Mouse (Mus musculus): Measurements from ENCODE around the gene Rrbp1. TPM values are rescaled to one million over a fixed set of nuclear protein-coding genes. Genes with fewer than 3 reads are reported as not detected.

Rrbp1 gene
- polyA plus RNA-seq, 1 experiment from 2014 or later = 230 TPM

GRCm38 (mm10) chr2:143983482-143983881 is 27.6 kb downstream of the Rrbp1 start:
- in situ Hi-C loops (cut with MboI; ENCODE audit: low pct_unique_long_range_greater_than_20kb) = no loop called here
- ATAC-seq = no peak
- TF ChIP-seq CTCF (IDR thresholded peaks at IDR 0.05) = no peak
- no peak for DNase-seq (ENCODE audit: low read depth, low spot score)
- H3K27me3 ChIP-seq = no peaks in the 10 kb centered on the region
- ChIA-PET POLR2A (interaction anchor here (0.9 kb wide), 1 partner anchor 8 kb away, joined by 4 read pairs; no protein-coding TSS in a partner anchor), CTCF (interaction anchor here (1.0 kb wide), 1 partner anchor 17 kb away, joined by 3 read pairs; no protein-coding TSS in a partner anchor)

- DNase-seq (ENCODE audit: low read depth, low spot score) (no peak), ATAC-seq (no peak)
- ChIA-PET POLR2A (interaction anchor here (0.9 kb wide), 1 partner anchor 8 kb away, joined by 4 read pairs; no protein-coding TSS in a partner anchor), CTCF (interaction anchor here (0.9 to 1.0 kb wide), 2 partner anchors 18 to 229 kb away, joined by 3 read pairs; no protein-coding TSS in a partner anchor)
- no peaks in the 10 kb centered on the region for H3K27me3 ChIP-seq
- in situ Hi-C loops (cut with MboI; ENCODE audit: low pct_unique_long_range_greater_than_20kb) = no loop called here
- no peak for TF ChIP-seq CTCF (IDR thresholded peaks at IDR 0.05)
Measured at GRCm38 (mm10) chr2:143982901-143983300, 28.2 kb downstream of the Rrbp1 start.

- DNase-seq (ENCODE audit: low read depth, low spot score) (no peak), ATAC-seq (no peak)
- no peaks in the 10 kb centered on the region for H3K27me3 ChIP-seq
- in situ Hi-C loops (cut with MboI; ENCODE audit: low pct_unique_long_range_greater_than_20kb) = no loop called here
- no peak for TF ChIP-seq CTCF (IDR thresholded peaks at IDR 0.05)
- ChIA-PET POLR2A (no interaction called here), CTCF (interaction anchor here (0.9 to 2.1 kb wide), 4 partner anchors 14 to 229 kb away, joined by 3 to 11 read pairs (median 4); no protein-coding TSS in a partner anchor)
Measured at GRCm38 (mm10) chr2:143982152-143982551, 28.9 kb downstream of the Rrbp1 start.

- ChIA-PET CTCF (interaction anchor here (0.6 to 2.1 kb wide), 20 partner anchors 9 to 205 kb away, joined by 3 to 11 read pairs (median 4); no protein-coding TSS in a partner anchor), POLR2A (interaction anchor here (1.2 kb wide), 1 partner anchor 11 kb away, joined by 6 read pairs; no protein-coding TSS in a partner anchor)
- in situ Hi-C loops (cut with MboI; ENCODE audit: low pct_unique_long_range_greater_than_20kb) = no loop called here
- TF ChIP-seq CTCF (IDR thresholded peaks at IDR 0.05) = peak; percentile 79
- ATAC-seq = no peak
- no peaks in the 10 kb centered on the region for H3K27me3 ChIP-seq
- DNase-seq (ENCODE audit: low read depth, low spot score) = peak; percentile 19
Measured at GRCm38 (mm10) chr2:143980781-143981398, 30.2 kb downstream of the Rrbp1 start.

- TF ChIP-seq CTCF (IDR thresholded peaks at IDR 0.05) = no peak
- H3K27me3 ChIP-seq = no peaks in the 10 kb centered on the region
- CTCF ChIA-PET = interaction anchor here (0.9 to 1.2 kb wide), 2 partner anchors 10 to 188 kb away, joined by 3 to 4 read pairs; no protein-coding TSS in a partner anchor
- ATAC-seq (no peak), DNase-seq (ENCODE audit: low read depth, low spot score) (no peak)
- POLR2A ChIA-PET = interaction anchor here (0.9 kb wide), 1 partner anchor 9 kb away, joined by 3 read pairs; no protein-coding TSS in a partner anchor
- in situ Hi-C loops (cut with MboI; ENCODE audit: low pct_unique_long_range_greater_than_20kb) = no loop called here
Measured at GRCm38 (mm10) chr2:143978444-143979147, 32.5 kb downstream of the Rrbp1 start.

DNA sequence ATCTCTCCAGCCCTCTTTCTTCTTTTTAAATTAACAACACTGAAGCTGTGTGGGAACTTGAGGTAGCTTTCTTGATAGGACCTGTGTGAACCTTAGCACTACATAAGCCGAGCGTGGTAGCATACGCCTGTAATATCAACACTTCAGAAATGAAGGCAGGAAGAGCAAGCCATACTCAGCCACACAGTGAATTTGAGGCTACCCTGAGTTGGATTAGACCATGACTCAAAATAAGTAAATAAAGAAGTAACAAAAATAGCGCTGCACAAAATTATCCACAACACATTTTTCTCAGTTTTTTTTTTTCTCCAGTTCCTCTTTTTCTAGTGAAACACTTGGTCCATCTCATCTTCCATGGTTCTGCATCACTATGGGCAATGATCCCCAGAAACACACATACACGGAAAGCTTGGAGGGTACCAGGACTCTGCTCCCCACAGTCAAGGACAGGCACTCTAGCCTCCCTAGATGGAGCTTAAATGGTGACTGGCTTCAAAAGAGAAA is 35.9 kb downstream of the Rrbp1 start:
- DNase-seq (ENCODE audit: low read depth, low spot score) = no peak
- POLR2A ChIA-PET = interaction anchor here (0.6 to 1.6 kb wide), 2 partner anchors 8 to 75 kb away, joined by 4 to 6 read pairs; no protein-coding TSS in a partner anchor
- TF ChIP-seq CTCF (IDR thresholded peaks at IDR 0.05) = no peak
- in situ Hi-C loops (cut with MboI; ENCODE audit: low pct_unique_long_range_greater_than_20kb) = no loop called here
- no peak for ATAC-seq
- no peaks in the 10 kb centered on the region for H3K27me3 ChIP-seq
- CTCF ChIA-PET = interaction anchor here (0.6 kb wide), 1 partner anchor 396 kb away, joined by 3 read pairs; no protein-coding TSS in a partner anchor

GRCm38 (mm10) chr2:143973161-143973560 is 37.9 kb downstream of the Rrbp1 start:
- TF ChIP-seq CTCF (IDR thresholded peaks at IDR 0.05) = no peak
- H3K27me3 ChIP-seq = no peaks in the 10 kb centered on the region
- ChIA-PET CTCF (interaction anchor here (1.4 kb wide), 1 partner anchor 10 kb away, joined by 3 read pairs; no protein-coding TSS in a partner anchor), POLR2A (no interaction called here)
- no peak for DNase-seq (ENCODE audit: low read depth, low spot score)
- in situ Hi-C loops (cut with MboI; ENCODE audit: low pct_unique_long_range_greater_than_20kb) = no loop called here
- ATAC-seq = no peak

DNA sequence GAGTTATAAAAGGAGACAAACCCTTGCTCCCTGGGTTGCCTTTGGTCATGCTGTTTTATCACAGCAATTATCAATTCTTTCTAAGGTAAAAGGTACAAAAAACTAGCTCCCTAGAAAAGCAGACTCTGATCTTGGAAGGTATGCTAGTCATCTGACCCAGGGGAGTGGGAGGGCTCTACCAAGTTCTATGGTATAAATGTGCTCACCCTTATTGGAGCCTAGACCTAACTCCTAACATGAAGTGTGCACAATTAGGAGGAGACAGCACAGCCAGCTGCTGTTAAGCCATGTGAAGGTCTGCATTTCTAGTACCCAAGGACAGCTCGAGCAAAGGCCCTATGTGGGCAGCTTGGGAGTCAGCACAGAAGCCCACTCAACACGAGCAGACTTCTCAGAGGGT is 39.2 kb downstream of the Rrbp1 start:
- ATAC-seq (no peak), DNase-seq (ENCODE audit: low read depth, low spot score) (no peak)
- ChIA-PET CTCF (interaction anchor here (1.0 to 1.4 kb wide), 2 partner anchors 9 kb away, joined by 3 read pairs; no protein-coding TSS in a partner anchor), POLR2A (no interaction called here)
- in situ Hi-C loops (cut with MboI; ENCODE audit: low pct_unique_long_range_greater_than_20kb) = no loop called here
- H3K27me3 ChIP-seq = no peaks in the 10 kb centered on the region
- no peak for TF ChIP-seq CTCF (IDR thresholded peaks at IDR 0.05)

DNA sequence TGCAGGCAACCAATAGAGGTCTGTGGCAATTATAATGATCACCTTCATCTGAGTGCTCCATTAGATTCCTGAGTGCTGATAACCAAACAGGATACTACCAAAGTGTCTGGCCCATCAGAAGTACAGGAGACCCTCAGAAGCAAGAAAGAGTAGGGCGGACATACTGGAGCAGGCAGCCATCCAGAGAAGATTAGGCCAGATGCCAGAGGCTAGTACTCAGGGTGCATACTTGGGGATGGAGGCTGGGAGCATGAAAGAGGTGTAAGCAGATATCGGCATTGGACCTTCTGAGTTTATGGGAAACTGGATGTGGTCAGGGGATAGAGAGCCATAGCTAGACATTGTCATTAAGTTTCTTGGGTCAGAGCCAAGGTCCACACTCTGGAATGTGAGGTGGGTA is 40.2 kb downstream of the Rrbp1 start:
- ChIA-PET CTCF (no interaction called here), POLR2A (no interaction called here)
- no peak for DNase-seq (ENCODE audit: low read depth, low spot score)
- no peak for ATAC-seq
- TF ChIP-seq CTCF (IDR thresholded peaks at IDR 0.05) = no peak
- in situ Hi-C loops (cut with MboI; ENCODE audit: low pct_unique_long_range_greater_than_20kb) = no loop called here
- no peaks in the 10 kb centered on the region for H3K27me3 ChIP-seq

- CTCF ChIA-PET = interaction anchor here (1.4 kb wide), 2 partner anchors 9 to 12 kb away, joined by 4 to 5 read pairs; no protein-coding TSS in a partner anchor
- TF ChIP-seq CTCF (IDR thresholded peaks at IDR 0.05) = no peak
- POLR2A ChIA-PET = no interaction called here
- in situ Hi-C loops (cut with MboI; ENCODE audit: low pct_unique_long_range_greater_than_20kb) = no loop called here
- no peaks in the 10 kb centered on the region for H3K27me3 ChIP-seq
- no peak for DNase-seq (ENCODE audit: low read depth, low spot score)
- ATAC-seq = no peak
Measured at GRCm38 (mm10) chr2:143969260-143969659, 41.8 kb downstream of the Rrbp1 start.

All from Patski (cell line).